In the genomic region with DNA sequence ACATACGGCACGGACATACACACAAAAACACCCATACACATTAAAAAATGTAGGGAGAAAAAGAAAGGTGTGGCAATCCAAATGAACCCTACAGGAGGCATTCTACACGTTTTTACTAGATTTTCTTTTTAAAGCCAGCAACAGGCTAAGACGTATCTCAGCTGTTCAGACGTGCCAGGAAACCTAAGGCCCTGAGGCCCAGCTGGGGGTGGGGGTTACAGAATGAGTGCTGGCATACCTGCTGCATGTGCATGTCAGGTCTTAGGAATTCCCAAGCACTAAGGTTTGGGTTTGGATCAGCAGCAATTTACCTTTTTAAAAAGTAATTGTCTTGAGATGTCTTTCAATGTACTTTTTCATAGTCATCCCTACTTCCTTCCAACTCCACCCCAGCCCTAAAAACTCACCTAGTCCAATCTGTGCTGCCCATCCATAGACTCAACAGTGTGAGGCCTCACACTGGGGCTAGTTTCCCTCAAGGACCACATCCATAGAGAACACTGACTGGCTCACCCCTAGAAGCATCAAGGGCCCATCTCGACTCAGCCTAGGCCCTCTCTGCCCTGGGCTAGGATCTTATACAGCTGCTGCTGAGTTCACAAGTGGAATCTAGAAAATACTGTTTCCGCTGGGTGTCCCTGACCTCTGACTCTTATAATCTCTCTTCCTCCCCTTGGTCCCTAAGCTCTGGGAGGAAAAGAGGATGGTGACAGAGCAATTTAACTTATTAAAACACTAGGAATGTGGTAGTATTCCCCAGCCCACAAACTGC, we compare ENCODE assay signal across 7 mouse cellular contexts. TPM values are rescaled to one million over a fixed set of nuclear protein-coding genes. Genes with fewer than 3 reads are reported as not detected.
DNase-seq lines count a peak whose midpoint lies in the region; ATAC-seq lines count a peak whose summit lies in the region.

No protein-coding gene starts in this region.

- no peak for ATAC-seq in lung, embryonic 15.5 days (ENCODE audit: borderline replicate concordance, extremely low read depth, low FRiP score, low TSS enrichment)
- no peak for ATAC-seq in forebrain, embryonic 14.5 days
- no peak for ATAC-seq in limb, embryonic 15.5 days (ENCODE audit: insufficient number of reproducible peaks, low FRiP score, low TSS enrichment, low read depth)
- ATAC-seq in stomach, embryonic 16.5 days (ENCODE audit: insufficient read depth, low FRiP score) = no peak
- no peak for ATAC-seq in erythroid progenitor cell, adult 5-6 weeks (replicated peaks; ENCODE audit: low FRiP score, poor library complexity, severe bottlenecking)

- no peak overlapping the region for H3K27ac ChIP-seq in lung, embryonic 15.5 days
- H3K27ac ChIP-seq in forebrain, embryonic 14.5 days (ENCODE audit: low read depth, low read length) = no peak overlapping the region
- peak overlapping the region; percentile 100 for H3K27ac ChIP-seq in limb, embryonic 15.5 days
- H3K27ac ChIP-seq in stomach, embryonic 16.5 days (ENCODE audit: low read length) = peak overlapping the region; percentile 99

- 38% methylated on average over 7 of the region's 7 CpGs for WGBS in lung, embryonic 15.5 days
- 70% methylated on average over 7 of the region's 7 CpGs for WGBS in forebrain, embryonic 14.5 days
- WGBS in limb, embryonic 15.5 days = 33% methylated on average over 7 of the region's 7 CpGs
- WGBS in stomach, embryonic 16.5 days = 40% methylated on average over 7 of the region's 7 CpGs

- peaks cover 33% of the 10 kb centered on the region for H3K4me1 ChIP-seq in lung, embryonic 15.5 days
- peaks cover 24% of the 10 kb centered on the region for H3K4me1 ChIP-seq in forebrain, embryonic 14.5 days (ENCODE audit: control insufficient read depth, insufficient read depth, low read length)
- peaks cover 41% of the 10 kb centered on the region for H3K4me1 ChIP-seq in limb, embryonic 15.5 days
- H3K4me1 ChIP-seq in stomach, embryonic 16.5 days (ENCODE audit: control insufficient read depth, insufficient read depth, low read length) = peaks cover 38% of the 10 kb centered on the region

- no peak for DNase-seq in lung, postnatal 4 days
- DNase-seq in forebrain, embryonic 14.5 days (ENCODE audit: low spot score) = no peak
- DNase-seq in cerebellum, postnatal 36 days = no peak

- H3K36me3 ChIP-seq in lung, embryonic 15.5 days = no peaks in the 10 kb centered on the region
- no peaks in the 10 kb centered on the region for H3K36me3 ChIP-seq in forebrain, embryonic 14.5 days (ENCODE audit: control insufficient read depth, insufficient read depth, low read length)
- H3K36me3 ChIP-seq in limb, embryonic 15.5 days = peaks cover 5% of the 10 kb centered on the region; the same call in 1 of the 2 replicates
- H3K36me3 ChIP-seq in stomach, embryonic 16.5 days (ENCODE audit: control insufficient read depth, insufficient read depth, low read length) = no peaks in the 10 kb centered on the region

- no peaks in the 10 kb centered on the region for H3K9me3 ChIP-seq in lung, embryonic 15.5 days
- no peaks in the 10 kb centered on the region for H3K9me3 ChIP-seq in forebrain, embryonic 14.5 days (replicated peaks; ENCODE audit: control insufficient read depth, low read length)
- H3K9me3 ChIP-seq in limb, embryonic 15.5 days = no peaks in the 10 kb centered on the region
- H3K9me3 ChIP-seq in stomach, embryonic 16.5 days (replicated peaks; ENCODE audit: control insufficient read depth, low read length) = no peaks in the 10 kb centered on the region

- H3K4me2 ChIP-seq in lung, embryonic 15.5 days = peak overlapping the region; percentile 61
- H3K4me2 ChIP-seq in forebrain, embryonic 14.5 days (ENCODE audit: low read length) = peak overlapping the region; percentile 71
- peak overlapping the region; percentile 68 for H3K4me2 ChIP-seq in limb, embryonic 15.5 days
- peak overlapping the region; percentile 93 for H3K4me2 ChIP-seq in stomach, embryonic 16.5 days (ENCODE audit: low read depth, low read length)

- peak overlapping the region; percentile 61 for H3K4me3 ChIP-seq in lung, embryonic 15.5 days
- H3K4me3 ChIP-seq in forebrain, embryonic 14.5 days (ENCODE audit: low read depth, low read length) = 0 out of 2 replicates have a peak overlapping the region, but pooled peaks have one; percentile 2
- peak overlapping the region; percentile 98 for H3K4me3 ChIP-seq in limb, embryonic 15.5 days
- H3K4me3 ChIP-seq in stomach, embryonic 16.5 days (replicated peaks; ENCODE audit: low read length) = peak overlapping the region; percentile 99

- H3K27me3 ChIP-seq in lung, embryonic 15.5 days = no peaks in the 10 kb centered on the region
- H3K27me3 ChIP-seq in forebrain, embryonic 14.5 days (replicated peaks; ENCODE audit: control insufficient read depth, insufficient read depth, low read length) = no peaks in the 10 kb centered on the region
- H3K27me3 ChIP-seq in limb, embryonic 15.5 days = no peaks in the 10 kb centered on the region
- no peaks in the 10 kb centered on the region for H3K27me3 ChIP-seq in stomach, embryonic 16.5 days (ENCODE audit: control insufficient read depth, insufficient read depth, low read length)

- H3K9ac ChIP-seq in lung, embryonic 15.5 days = peak overlapping the region; percentile 40
- H3K9ac ChIP-seq in forebrain, embryonic 14.5 days (ENCODE audit: low read length) = peak overlapping the region; percentile 98
- H3K9ac ChIP-seq in limb, embryonic 15.5 days = 0 out of 2 replicates have a peak overlapping the region, but pooled peaks have one; percentile 20
- H3K9ac ChIP-seq in stomach, embryonic 16.5 days (ENCODE audit: low read length) = peak overlapping the region; percentile 100

RNA-seq across cellular contexts. Expression of gene Rac1, which starts 2.2 kb away (rescaled TPM):
- 492 and 506 TPM in 2 replicates for polyA plus RNA-seq in lung, embryonic 15.5 days (2015; fragmentation: Nextera tagmentation; extraction: Ambion mirVana)
- 383 and 409 TPM in 2 replicates for polyA plus RNA-seq in forebrain, embryonic 14.5 days (2014; fragmentation: Nextera tagmentation; extraction: Ambion mirVana)
- 467 and 506 TPM in 2 replicates for polyA plus RNA-seq in limb, embryonic 15.5 days (2015; fragmentation: Nextera tagmentation; extraction: Ambion mirVana)
- 195 and 223 TPM in 2 replicates for polyA plus RNA-seq in stomach, embryonic 16.5 days (2015; fragmentation: Nextera tagmentation; extraction: Ambion mirVana)
- total RNA-seq in erythroid progenitor cell, adult 5-6 weeks (2015; ENCODE audit: low replicate concordance) = 195 and 254 TPM in 2 replicates
- total RNA-seq in erythroid progenitor cell, adult 5-6 weeks (2017; ENCODE audit: low replicate concordance) = 40.0 and 104 TPM in 2 replicates

Comparison
In these comparisons a context has a peak if more than half of its experiments do, and no peak if none do; other contexts are left out.
1. H3K27ac ChIP-seq: peak in limb, embryonic 15.5 days (single experiment) and stomach, embryonic 16.5 days (single experiment); none in lung, embryonic 15.5 days (single experiment) and forebrain, embryonic 14.5 days (single experiment).
2. H3K4me3 ChIP-seq: peak in every context shown above with its lines; median percentile 99 in stomach, embryonic 16.5 days; 98 in limb, embryonic 15.5 days; 61 in lung, embryonic 15.5 days; 2 in forebrain, embryonic 14.5 days.
3. H3K9ac ChIP-seq: peak in every context shown above with its lines; median percentile 100 in stomach, embryonic 16.5 days; 98 in forebrain, embryonic 14.5 days; 40 in lung, embryonic 15.5 days; 20 in limb, embryonic 15.5 days.
4. Peak in every context shown above with its lines, with median percentiles within 50 percentile points of each other: H3K4me2 ChIP-seq.